Comparison of ENCODE assay signal across 8 mouse cellular contexts in genomic region chr8:84389173-84389572, GRCm38 (mm10).
"Had no signal": no experiment of that assay in that cellular context is flagged by ENCODE, and none has a peak within 500 bp of the region (broad histone marks: within the 10 kb centered on the region; RNA-seq: fewer than 3 reads in every experiment).

No protein-coding gene starts in this region.

- H3K27me3 ChIP-seq: kidney, embryonic 15.5 days; liver, embryonic 13.5 days had no signal

- H3K4me3 ChIP-seq: kidney, embryonic 15.5 days; left cerebral cortex, adult 2 months; liver, embryonic 13.5 days had no signal

- H3K4me1 ChIP-seq: liver, embryonic 13.5 days had no signal

- H3K36me3 ChIP-seq: kidney, embryonic 15.5 days; liver, embryonic 13.5 days had no signal

- H3K27ac ChIP-seq: left cerebral cortex, adult 2 months; liver, embryonic 13.5 days had no signal

- H3K9me3 ChIP-seq: kidney, embryonic 15.5 days; liver, embryonic 13.5 days had no signal

- H3K4me2 ChIP-seq: liver, embryonic 13.5 days; midbrain, embryonic 11.5 days had no signal

- H3K9ac ChIP-seq: kidney, embryonic 15.5 days; liver, embryonic 13.5 days had no signal

- DNase-seq: layer of hippocampus, postnatal 36 days; liver, embryonic 13.5 days; lung, adult 2 months; midbrain, embryonic 14.5 days; thymus, postnatal 25 days had no signal
